Comparison of ENCODE assay signal across 49 mouse cellular contexts in the genomic region with DNA sequence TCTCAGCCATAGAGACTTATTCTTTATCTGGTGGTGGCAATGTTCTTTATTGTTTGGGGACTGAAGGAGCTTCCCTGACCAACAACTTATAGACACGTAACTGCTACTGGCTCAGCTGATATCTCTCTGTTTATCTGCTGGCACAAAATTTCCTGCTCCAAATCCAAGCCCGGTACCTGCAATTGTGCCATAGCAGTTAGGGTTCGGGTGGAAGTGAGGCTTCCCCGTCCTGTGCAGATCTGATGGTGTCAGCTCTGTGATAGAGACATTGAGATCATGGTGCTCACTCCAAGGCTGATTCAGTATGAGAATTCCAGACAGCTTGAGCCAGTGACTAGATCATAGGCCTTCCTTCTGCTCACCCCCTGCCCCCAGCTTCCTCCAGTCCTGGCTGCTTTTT. TPM values are rescaled to one million over a fixed set of nuclear protein-coding genes. Genes with fewer than 3 reads are reported as not detected.
"Had no signal": no experiment of that assay in that cellular context is flagged by ENCODE, and none has a peak within 500 bp of the region (broad histone marks: within the 10 kb centered on the region; RNA-seq: fewer than 3 reads in every experiment).

No protein-coding gene starts in this region.

- H3K36me3 ChIP-seq: heart, embryonic 12.5 days; heart, embryonic 13.5 days; heart, embryonic 15.5 days; hindbrain, embryonic 10.5 days; hindbrain, embryonic 12.5 days; hindbrain, embryonic 13.5 days; hindbrain, embryonic 15.5 days; intestine, embryonic 15.5 days; kidney, embryonic 15.5 days had no signal

- DNase-seq: heart, postnatal 10 days; heart, postnatal 14 days; heart, postnatal 36 days; kidney, adult 11 months; kidney, adult 18-20 months; kidney, adult 2 months; kidney, adult 8-10 months; kidney, adult 9 months; kidney, postnatal 10 days; kidney, postnatal 14 days; kidney, postnatal 25 days; kidney, postnatal 36 days; kidney, postnatal 4 days; layer of hippocampus, adult 9-11 months; layer of hippocampus, postnatal 36 days had no signal

- H3K4me1 ChIP-seq: heart, embryonic 12.5 days; heart, embryonic 13.5 days; heart, embryonic 15.5 days; hindbrain, embryonic 12.5 days; hindbrain, embryonic 13.5 days; hindbrain, embryonic 15.5 days; intestine, embryonic 15.5 days; kidney, embryonic 15.5 days had no signal

- H3K4me2 ChIP-seq: heart, embryonic 12.5 days; heart, embryonic 13.5 days; heart, embryonic 15.5 days; hindbrain, embryonic 12.5 days; hindbrain, embryonic 13.5 days; hindbrain, embryonic 14.5 days; hindbrain, embryonic 15.5 days; intestine, embryonic 15.5 days; kidney, embryonic 15.5 days had no signal

- ATAC-seq: hindbrain, embryonic 16.5 days; hindbrain, postnatal 0 days; inflammation-experienced regulatory T-cells, adult 6 months; intestine, embryonic 15.5 days; intestine, embryonic 16.5 days; intestine, postnatal 0 days had no signal

- H3K4me3 ChIP-seq: heart, embryonic 12.5 days; heart, embryonic 13.5 days; heart, embryonic 15.5 days; hindbrain, embryonic 10.5 days; hindbrain, embryonic 12.5 days; hindbrain, embryonic 13.5 days; hindbrain, embryonic 15.5 days; intestine, embryonic 15.5 days; kidney, embryonic 15.5 days; layer of hippocampus, adult 2 months; left cerebral cortex, adult 2 months had no signal

- H3K27me3 ChIP-seq: heart, embryonic 12.5 days; heart, embryonic 13.5 days; heart, embryonic 15.5 days; hindbrain, embryonic 12.5 days; hindbrain, embryonic 13.5 days; hindbrain, embryonic 15.5 days; intestine, embryonic 15.5 days; kidney, embryonic 15.5 days had no signal

- H3K9me3 ChIP-seq: heart, embryonic 12.5 days; heart, embryonic 13.5 days; heart, embryonic 15.5 days; hindbrain, embryonic 10.5 days; hindbrain, embryonic 12.5 days; hindbrain, embryonic 13.5 days; hindbrain, embryonic 15.5 days; intestine, embryonic 15.5 days; kidney, embryonic 15.5 days had no signal

- H3K9ac ChIP-seq: heart, embryonic 12.5 days; heart, embryonic 13.5 days; heart, embryonic 15.5 days; hindbrain, embryonic 12.5 days; hindbrain, embryonic 13.5 days; hindbrain, embryonic 14.5 days; hindbrain, embryonic 15.5 days; intestine, embryonic 15.5 days; kidney, embryonic 15.5 days had no signal

- H3K27ac ChIP-seq: heart, embryonic 13.5 days; heart, embryonic 15.5 days; hindbrain, embryonic 10.5 days; hindbrain, embryonic 12.5 days; hindbrain, embryonic 13.5 days; hindbrain, embryonic 14.5 days; hindbrain, embryonic 15.5 days; hindbrain, postnatal 0 days; intestine, embryonic 15.5 days; kidney, embryonic 15.5 days; kidney, postnatal 0 days; layer of hippocampus, adult 2 months; left cerebral cortex, adult 2 months had no signal

RNA-seq across cellular contexts. Expression of gene Igfbp3, which starts 18.2 kb away (rescaled TPM):
- total RNA-seq: hematopoietic stem cell, adult 5-6 weeks had no signal
- polyA plus RNA-seq: inflammation-experienced regulatory T-cells, adult 6 months had no signal

RNA-seq across cellular contexts. Expression of gene Igfbp1, which starts 34.4 kb away (rescaled TPM):
- total RNA-seq: heart, postnatal 10 days; heart, postnatal 14 days; heart, postnatal 25 days; heart, postnatal 36 days; hematopoietic stem cell, adult 5-6 weeks; hindbrain, postnatal 0 days; layer of hippocampus, adult 18-20 months; layer of hippocampus, adult 8-10 months; layer of hippocampus, postnatal 14 days; layer of hippocampus, postnatal 25 days; left cerebral cortex, adult 18-20 months; left cerebral cortex, adult 2 months; left cerebral cortex, adult 8-10 months had no signal
- polyA plus RNA-seq: heart, embryonic 14.5 days; heart, postnatal 0 days; hindbrain, embryonic 14.5 days; hindbrain, postnatal 0 days; inflammation-experienced regulatory T-cells, adult 6 months had no signal

RNA-seq across cellular contexts. Expression of gene Gm11985, which starts 43.6 kb away (rescaled TPM):
- total RNA-seq: heart, postnatal 10 days; heart, postnatal 14 days; heart, postnatal 25 days; heart, postnatal 36 days; hematopoietic stem cell, adult 5-6 weeks; hindbrain, postnatal 0 days; layer of hippocampus, adult 18-20 months; layer of hippocampus, adult 2 months; layer of hippocampus, adult 8-10 months; layer of hippocampus, postnatal 10 days; layer of hippocampus, postnatal 14 days; layer of hippocampus, postnatal 25 days; layer of hippocampus, postnatal 36 days; left cerebral cortex, adult 18-20 months; left cerebral cortex, adult 2 months; left cerebral cortex, adult 8-10 months had no signal
- polyA plus RNA-seq: heart, embryonic 12.5 days; heart, embryonic 13.5 days; heart, embryonic 14.5 days; heart, embryonic 15.5 days; heart, embryonic 16.5 days; heart, postnatal 0 days; hindbrain, embryonic 10.5 days; hindbrain, embryonic 11.5 days; hindbrain, embryonic 12.5 days; hindbrain, embryonic 13.5 days; hindbrain, embryonic 14.5 days; hindbrain, embryonic 16.5 days; hindbrain, postnatal 0 days; inflammation-experienced regulatory T-cells, adult 6 months; intestine, embryonic 14.5 days; intestine, embryonic 15.5 days; intestine, embryonic 16.5 days; intestine, postnatal 0 days; kidney, adult 2 months; kidney, embryonic 14.5 days; kidney, embryonic 15.5 days; kidney, postnatal 0 days; large intestine, adult 2 months had no signal
